Mouse (Mus musculus) G1E (cell line): ENCODE data around the gene Tk1.

Experiments used
- CTCF ChIP-seq: IDR thresholded peaks from 2 replicates; pipeline ENCODE4 v1.5.1; 2012; ENCODE audit warnings: low read depth, low read length, inconsistent platforms, mixed read lengths
- GATA1 ChIP-seq: IDR thresholded peaks from 2 replicates; pipeline ENCODE4 v1.6.1; 2012; ENCODE audit warnings: borderline replicate concordance, low read length, inconsistent platforms, mixed read lengths
- GATA2 ChIP-seq: IDR thresholded peaks from 2 replicates; pipeline ENCODE4 v1.6.1; 2012; ENCODE audit warnings: low read depth, low read length, inconsistent platforms, borderline replicate concordance

DNA sequence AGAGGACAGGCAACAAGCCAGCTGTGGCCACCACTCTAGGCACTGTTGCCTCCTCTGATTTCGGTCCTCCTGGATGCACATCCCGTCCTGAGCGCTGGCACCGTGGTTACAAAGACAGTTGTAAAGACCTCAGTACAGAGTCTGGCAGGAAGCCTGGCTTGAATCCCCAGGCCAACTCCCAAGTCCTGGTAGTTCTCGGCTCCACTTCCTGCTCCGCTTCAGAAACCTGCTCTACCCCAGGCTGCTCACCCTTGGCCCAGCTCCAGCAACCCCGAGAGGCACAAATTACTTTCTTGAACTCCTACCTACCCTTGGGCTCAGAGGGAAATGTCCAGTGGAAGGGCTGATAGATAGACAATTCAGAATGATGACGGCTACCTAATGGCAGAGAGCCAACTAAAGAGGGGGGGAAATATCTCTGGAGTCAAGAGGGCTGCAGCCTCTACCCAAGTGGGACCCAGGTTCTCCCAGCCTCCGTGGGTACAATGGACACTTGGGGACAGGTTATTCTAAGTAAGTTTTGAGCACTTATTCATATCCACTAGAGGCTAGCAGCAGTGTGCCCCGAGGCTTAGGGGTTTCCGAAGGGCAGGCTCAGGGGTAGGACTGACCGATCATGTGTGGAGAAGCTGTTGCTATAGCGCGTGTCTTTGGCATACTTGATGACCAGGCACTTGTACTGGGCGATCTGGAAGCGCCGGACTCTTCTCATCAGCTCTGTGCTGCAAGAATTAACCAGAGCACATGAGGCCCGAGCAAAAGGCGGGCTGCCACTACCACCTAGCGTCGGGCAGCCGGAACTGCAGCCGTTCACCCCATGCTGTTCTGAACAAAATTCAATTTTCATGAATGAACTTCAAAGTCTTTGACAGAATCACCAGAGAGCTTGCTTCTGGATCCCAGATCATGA lies 1.6 kb downstream of the Tk1 start:
- TF ChIP-seq CTCF: peak; percentile 75
- TF ChIP-seq GATA2: no peak
- no peak for TF ChIP-seq GATA1
